Mouse (Mus musculus): ENCODE results near the gene Htt. TPM values are rescaled to one million over a fixed set of nuclear protein-coding genes. Genes with fewer than 3 reads are reported as not detected.

The Htt gene
- total RNA-seq, 1 experiment from 2014 or later = 19.5 TPM

DNA sequence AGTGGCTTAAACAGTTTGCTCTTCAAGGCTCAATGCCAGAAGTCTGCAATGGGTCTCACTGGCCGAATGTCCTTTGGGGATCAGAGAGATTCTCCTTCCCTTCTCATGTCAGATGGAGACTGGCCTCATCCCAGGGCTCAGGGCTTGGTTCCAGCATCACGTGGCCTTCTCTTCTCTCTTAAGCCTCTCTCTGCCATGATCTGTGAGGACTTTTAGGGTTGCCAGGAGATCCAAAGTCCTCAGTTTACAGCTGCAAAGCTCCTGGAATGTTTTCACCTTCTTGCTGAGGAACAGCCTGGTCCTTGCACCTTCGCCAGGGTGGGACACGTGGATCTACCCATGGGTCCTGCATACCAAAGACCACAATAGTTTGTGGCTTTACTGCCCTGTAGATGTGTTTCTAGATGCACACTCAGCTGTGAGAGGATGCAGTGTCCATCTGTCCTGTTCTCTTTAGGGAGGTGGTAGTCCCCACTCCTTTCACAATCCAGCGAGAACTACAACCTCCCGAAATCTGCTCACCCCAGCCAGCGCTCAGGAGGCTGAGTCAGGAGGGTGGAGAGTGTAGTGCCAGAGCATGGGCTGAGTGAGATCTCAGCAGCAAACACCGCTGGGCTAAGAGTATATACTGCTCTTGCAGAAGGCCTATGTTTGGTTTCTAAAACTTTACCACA is 189.8 kb downstream of the Htt start:
- no peak for ATAC-seq (replicated peaks in 1 of 2; ENCODE audit: insufficient read depth in 1 of 2, low FRiP score in 2 of 2, low TSS enrichment in 1 of 2, low read depth in 1 of 2, poor library complexity in 2 of 2, severe bottlenecking in 2 of 2)

DNA sequence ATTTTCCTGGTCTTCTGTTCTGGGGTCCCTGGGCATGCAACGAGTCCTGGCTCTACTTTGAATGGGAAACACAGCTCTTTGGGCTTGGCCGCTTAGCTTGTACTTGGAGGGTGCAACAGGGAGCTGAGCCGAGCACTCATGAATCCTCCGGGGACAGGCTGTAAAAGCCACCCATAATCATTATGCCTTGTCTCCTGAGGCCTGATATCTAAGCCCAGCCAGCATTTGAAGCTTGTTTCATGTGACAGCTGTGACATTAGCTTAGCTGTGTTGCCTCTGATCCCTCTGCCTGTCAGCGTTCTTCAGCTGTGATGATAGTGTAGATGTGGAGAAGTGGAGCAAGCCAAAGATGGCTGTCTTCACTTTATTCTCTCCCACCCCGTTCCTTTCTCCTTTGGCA is 193.0 kb downstream of the Htt start:
- no peak for ATAC-seq (replicated peaks in 1 of 2; ENCODE audit: insufficient read depth in 1 of 2, low FRiP score in 2 of 2, low TSS enrichment in 1 of 2, low read depth in 1 of 2, poor library complexity in 2 of 2, severe bottlenecking in 2 of 2)

DNA sequence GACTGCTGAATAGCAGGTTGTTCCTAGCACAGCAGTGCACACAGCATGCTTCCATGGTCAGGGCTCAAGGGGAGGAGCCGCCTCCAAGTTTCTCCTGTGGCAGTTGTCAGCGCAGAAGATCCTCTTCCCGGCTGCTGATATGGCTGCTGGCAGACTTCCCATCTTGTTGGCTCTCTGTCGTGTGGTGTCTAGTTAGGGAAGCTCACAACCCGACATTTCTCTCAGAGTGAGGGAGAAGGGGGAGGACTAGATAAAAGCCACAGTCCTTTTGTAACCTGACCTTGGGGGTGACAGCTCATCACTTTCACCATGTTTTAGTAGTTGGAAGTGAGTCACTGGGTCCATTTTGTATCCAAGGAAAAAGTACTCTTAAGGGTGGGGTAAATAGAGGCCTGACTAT is 194.1 kb downstream of the Htt start:
- ATAC-seq (replicated peaks in 1 of 2; ENCODE audit: insufficient read depth in 1 of 2, low FRiP score in 2 of 2, low TSS enrichment in 1 of 2, low read depth in 1 of 2, poor library complexity in 2 of 2, severe bottlenecking in 2 of 2) = no peak

DNA sequence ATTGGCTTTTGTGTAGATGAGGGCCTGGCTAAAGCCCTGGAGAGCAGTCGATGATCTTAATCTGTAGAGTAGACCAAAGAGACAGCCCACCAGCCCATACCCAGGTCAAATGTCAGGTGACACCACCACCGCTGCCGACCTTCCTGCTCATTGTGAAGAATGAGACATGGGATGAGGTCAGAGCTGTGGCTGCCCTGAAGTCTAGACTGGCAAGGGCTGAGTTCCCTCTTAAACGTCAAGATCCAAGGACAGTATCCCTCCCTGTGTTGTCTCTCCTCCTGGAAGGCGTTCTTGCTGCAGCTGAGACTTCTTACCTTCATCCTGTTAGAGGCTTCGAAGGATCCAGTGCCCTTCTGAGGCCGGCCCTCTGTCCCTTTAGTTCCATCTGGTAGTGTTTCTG is 194.6 kb downstream of the Htt start:
- ATAC-seq (replicated peaks in 1 of 2; ENCODE audit: insufficient read depth in 1 of 2, low FRiP score in 2 of 2, low TSS enrichment in 1 of 2, low read depth in 1 of 2, poor library complexity in 2 of 2, severe bottlenecking in 2 of 2) = no peak

DNA sequence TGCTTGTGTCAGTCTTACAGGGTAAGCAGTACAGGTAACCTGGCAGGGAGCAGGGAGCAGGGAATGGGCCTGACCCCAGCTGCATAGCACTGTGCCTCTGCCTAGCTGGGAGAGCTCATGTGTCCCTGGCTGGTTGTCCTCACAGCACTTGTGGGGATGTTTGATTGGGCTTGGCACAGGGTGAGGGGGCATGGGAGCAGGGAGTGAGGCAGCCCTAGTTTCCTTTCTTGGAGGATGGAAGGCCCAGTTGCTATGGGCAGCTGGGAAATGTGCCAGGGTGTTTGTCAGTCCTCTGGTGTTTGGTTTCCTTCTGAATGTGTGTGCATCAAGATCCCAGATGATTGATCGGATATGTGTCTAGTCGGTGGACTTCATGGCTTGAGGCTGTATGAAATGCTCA is 195.5 kb downstream of the Htt start:
- ATAC-seq (replicated peaks in 1 of 2; ENCODE audit: insufficient read depth in 1 of 2, low FRiP score in 2 of 2, low TSS enrichment in 1 of 2, low read depth in 1 of 2, poor library complexity in 2 of 2, severe bottlenecking in 2 of 2) = no peak

DNA sequence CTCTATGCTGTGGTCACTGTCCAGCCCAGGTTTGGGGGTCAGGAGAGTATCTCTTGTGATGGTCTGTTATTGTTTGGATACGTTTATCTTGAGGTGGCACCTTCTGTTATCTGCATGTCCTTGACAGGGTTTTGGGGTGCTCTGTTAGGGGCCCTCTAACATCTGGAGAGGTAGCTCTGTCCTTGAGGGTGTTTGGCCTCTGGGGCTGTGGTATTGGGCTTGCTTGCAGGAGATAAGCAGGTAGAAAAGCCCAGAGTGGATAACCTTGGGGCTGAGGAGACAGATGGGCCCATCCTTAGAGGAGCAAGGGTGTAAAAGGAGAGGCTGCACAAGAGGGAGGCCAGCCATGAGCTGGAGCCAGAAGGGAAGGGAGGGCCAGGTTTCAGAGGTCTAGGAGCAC is 198.5 kb downstream of the Htt start:
- ATAC-seq (replicated peaks in 1 of 2; ENCODE audit: insufficient read depth in 1 of 2, low FRiP score in 2 of 2, low TSS enrichment in 1 of 2, low read depth in 1 of 2, poor library complexity in 2 of 2, severe bottlenecking in 2 of 2) = no peak; a peak in 1 of 4 replicates

Other genes with a start within 250 kb of the Htt start
- gene Tnip2, start 247.7 kb upstream of the Htt start, total RNA-seq (2017) = 36.1 and 39.5 TPM in 2 replicates
- 22.6 and 23.4 TPM in 2 replicates for gene Sh3bp2, start 235.9 kb upstream of the Htt start, total RNA-seq (2017)
- gene Add1, start 188.1 kb upstream of the Htt start, total RNA-seq (2017) = 130 and 184 TPM in 2 replicates
- gene Mfsd10, start 124.5 kb upstream of the Htt start, total RNA-seq (2017) = 76.8 and 89.1 TPM in 2 replicates
- 58.8 and 65.0 TPM in 2 replicates for gene Nop14, start 101.6 kb upstream of the Htt start, total RNA-seq (2017)
- gene Grk4, start 101.4 kb upstream of the Htt start, total RNA-seq (2017) = 0.84 and 1.1 TPM in 2 replicates
- 1.8 and 4.6 TPM in 2 replicates for gene Msantd1, start 146.3 kb downstream of the Htt start, total RNA-seq (2017)
- 15.6 and 46.5 TPM in 2 replicates for gene Rgs12, start 187.7 kb downstream of the Htt start, total RNA-seq (2017)